Mouse (Mus musculus) spleen, adult 12 weeks (tissue): Measurements from ENCODE around the gene Tapbpl.

Experiments used
- DNase-seq: peaks from one replicate; pipeline ENCODE4 v3.0.0; 2022; ENCODE audit warnings: low spot score

Gene Tapbpl

GRCm38 (mm10) chr6:125239547-125239946 lies 7.9 kb upstream of the Tapbpl start:
- no peak for DNase-seq

- no peak for DNase-seq
These were observed 6.7 kb upstream of the Tapbpl start for GRCm38 (mm10) chr6:125238396-125238795.

GRCm38 (mm10) chr6:125237421-125237820 lies 5.8 kb upstream of the Tapbpl start:
- DNase-seq: no peak

- no peak for DNase-seq
These were observed 5.1 kb upstream of the Tapbpl start, which contains the start of gene Cd27 for GRCm38 (mm10) chr6:125236782-125237181. Cd27 (minus strand) TSS chr6:125237010.

- DNase-seq: no peak
These were observed 4.7 kb upstream of the Tapbpl start for GRCm38 (mm10) chr6:125236341-125236740.

GRCm38 (mm10) chr6:125234520-125234828 lies 2.8 kb upstream of the Tapbpl start:
- DNase-seq: no peak

- no peak for DNase-seq
These were observed 2.3 kb upstream of the Tapbpl start for GRCm38 (mm10) chr6:125233816-125234519.

GRCm38 (mm10) chr6:125232516-125232915 lies 856 bp upstream of the Tapbpl start:
- no peak for DNase-seq

GRCm38 (mm10) chr6:125232045-125232437 lies 381 bp upstream of the Tapbpl start:
- no peak for DNase-seq

GRCm38 (mm10) chr6:125230571-125230970 lies 1.1 kb downstream of the Tapbpl start:
- DNase-seq: no peak

GRCm38 (mm10) chr6:125225518-125226115 lies 6.0 kb downstream of the Tapbpl start:
- no peak for DNase-seq

GRCm38 (mm10) chr6:125222577-125222976 lies 9.1 kb downstream of the Tapbpl start:
- DNase-seq: no peak

- DNase-seq: peak; percentile 44
These were observed 9.5 kb downstream of the Tapbpl start for GRCm38 (mm10) chr6:125222146-125222545.

GRCm38 (mm10) chr6:125221115-125221745 lies 10.4 kb downstream of the Tapbpl start:
- no peak for DNase-seq

- peak; percentile 45 for DNase-seq
These were observed 12.7 kb downstream of the Tapbpl start for GRCm38 (mm10) chr6:125218963-125219362.

GRCm38 (mm10) chr6:125217899-125218298 lies 13.8 kb downstream of the Tapbpl start:
- no peak for DNase-seq

- DNase-seq: no peak
These were observed 14.8 kb downstream of the Tapbpl start for GRCm38 (mm10) chr6:125216898-125217297.

GRCm38 (mm10) chr6:125215148-125215954 lies 16.3 kb downstream of the Tapbpl start, which contains the start of gene Vamp1:
Vamp1 (plus strand) TSS chr6:125215551.
- DNase-seq: peak; percentile 86

GRCm38 (mm10) chr6:125213715-125214114 lies 17.9 kb downstream of the Tapbpl start:
- DNase-seq: no peak

GRCm38 (mm10) chr6:125213129-125213528 lies 18.5 kb downstream of the Tapbpl start:
- no peak for DNase-seq

GRCm38 (mm10) chr6:125212621-125213020 lies 19.0 kb downstream of the Tapbpl start:
- DNase-seq: no peak

- no peak for DNase-seq
These were observed 21.2 kb downstream of the Tapbpl start for GRCm38 (mm10) chr6:125210436-125210835.
